In genomic region chr5:150431286-150431685, GRCm38 (mm10) we compare ENCODE assay signal across 11 mouse cellular contexts.
DNase-seq lines count a peak whose midpoint lies in the region; ATAC-seq and TF ChIP-seq lines count a peak whose summit lies in the region.
"Had no signal": no experiment of that assay in that cellular context is flagged by ENCODE, and none has a peak within 500 bp of the region (broad histone marks: within the 10 kb centered on the region; RNA-seq: fewer than 3 reads in every experiment).

No protein-coding gene starts in this region.

- H3K36me3 ChIP-seq in embryonic facial prominence, embryonic 11.5 days (replicated peaks; ENCODE audit: control insufficient read depth, insufficient read depth, low read depth, low read length), result no peaks in the 10 kb centered on the region
- H3K36me3 ChIP-seq in embryonic facial prominence, embryonic 10.5 days (replicated peaks), result peaks cover 12% of the 10 kb centered on the region; the same call in 1 of the 2 replicates
- 0 out of 2 replicates have a peak, but pooled peaks cover 13% of the 10 kb centered on the region for H3K36me3 ChIP-seq in lung, postnatal 0 days (ENCODE audit: insufficient read depth, low read length)
- peaks cover 21% of the 10 kb centered on the region for H3K36me3 ChIP-seq in splenic B cell, adult 2 months (ENCODE audit: control insufficient read depth, insufficient read depth, low read length, poor library complexity, severe bottlenecking)
- H3K36me3 ChIP-seq in forebrain, embryonic 11.5 days (ENCODE audit: control insufficient read depth, insufficient read depth, low read length), result no peaks in the 10 kb centered on the region
- H3K36me3 ChIP-seq: embryonic facial prominence, embryonic 12.5 days; limb, embryonic 12.5 days had no signal

- H3K4me3 ChIP-seq in embryonic facial prominence, embryonic 11.5 days (ENCODE audit: low read depth, low read length), result no peak overlapping the region
- H3K4me3 ChIP-seq in embryonic facial prominence, embryonic 10.5 days, result no peak overlapping the region
- H3K4me3 ChIP-seq in lung, postnatal 0 days (ENCODE audit: low read depth, low read length), result no peak overlapping the region
- H3K4me3 ChIP-seq in bone marrow macrophage, adult 2 months (ENCODE audit: insufficient read depth, low read length), result no peak overlapping the region
- H3K4me3 ChIP-seq in forebrain, embryonic 11.5 days (ENCODE audit: low read depth, low read length), result no peak overlapping the region
- H3K4me3 ChIP-seq: embryonic facial prominence, embryonic 12.5 days; limb, embryonic 12.5 days; neural tube, embryonic 13.5 days had no signal

- TF ChIP-seq POLR2A in bone marrow macrophage, adult 2 months (IDR thresholded peaks at IDR 0.05; ENCODE audit: borderline replicate concordance, low read depth, low read length), result no peak

- no peaks in the 10 kb centered on the region for H3K27me3 ChIP-seq in embryonic facial prominence, embryonic 11.5 days (ENCODE audit: control insufficient read depth, insufficient read depth, low read length)
- no peaks in the 10 kb centered on the region for H3K27me3 ChIP-seq in embryonic facial prominence, embryonic 10.5 days (replicated peaks; ENCODE audit: low read depth, poor library complexity, severe bottlenecking)
- no peaks in the 10 kb centered on the region for H3K27me3 ChIP-seq in lung, postnatal 0 days (replicated peaks; ENCODE audit: insufficient read depth, low read length)
- no peaks in the 10 kb centered on the region for H3K27me3 ChIP-seq in splenic B cell, adult 2 months (ENCODE audit: control insufficient read depth, insufficient read depth, low read length, poor library complexity, severe bottlenecking)
- no peaks in the 10 kb centered on the region for H3K27me3 ChIP-seq in forebrain, embryonic 11.5 days (ENCODE audit: control insufficient read depth, insufficient read depth, low read length)
- H3K27me3 ChIP-seq: embryonic facial prominence, embryonic 12.5 days; limb, embryonic 12.5 days; neural tube, embryonic 13.5 days had no signal

- no peaks in the 10 kb centered on the region for H3K4me1 ChIP-seq in embryonic facial prominence, embryonic 11.5 days (ENCODE audit: control insufficient read depth, insufficient read depth, low read length)
- peaks cover under 1% of the 10 kb centered on the region; the same call in 1 of the 2 replicates for H3K4me1 ChIP-seq in embryonic facial prominence, embryonic 10.5 days
- H3K4me1 ChIP-seq in lung, postnatal 0 days (ENCODE audit: insufficient read depth, low read depth, low read length), result no peaks in the 10 kb centered on the region
- no peaks in the 10 kb centered on the region for H3K4me1 ChIP-seq in bone marrow macrophage, adult 2 months (ENCODE audit: control insufficient read depth, insufficient read depth, low read length)
- H3K4me1 ChIP-seq in forebrain, embryonic 11.5 days (replicated peaks; ENCODE audit: control insufficient read depth, insufficient read depth, low read length), result no peaks in the 10 kb centered on the region
- H3K4me1 ChIP-seq: embryonic facial prominence, embryonic 12.5 days; limb, embryonic 12.5 days; neural tube, embryonic 13.5 days had no signal

- H3K9ac ChIP-seq in embryonic facial prominence, embryonic 11.5 days (replicated peaks; ENCODE audit: low read length), result no peak overlapping the region
- no peak overlapping the region for H3K9ac ChIP-seq in lung, postnatal 0 days (replicated peaks; ENCODE audit: low read depth)
- no peak overlapping the region for H3K9ac ChIP-seq in forebrain, embryonic 11.5 days (ENCODE audit: low read length)
- H3K9ac ChIP-seq: embryonic facial prominence, embryonic 12.5 days; limb, embryonic 12.5 days; neural tube, embryonic 13.5 days had no signal

- H3K27ac ChIP-seq in embryonic facial prominence, embryonic 11.5 days (replicated peaks; ENCODE audit: low read depth, low read length), result no peak overlapping the region
- no peak overlapping the region for H3K27ac ChIP-seq in embryonic facial prominence, embryonic 10.5 days (replicated peaks)
- no peak overlapping the region for H3K27ac ChIP-seq in lung, postnatal 0 days (ENCODE audit: low read length)
- no peak overlapping the region for H3K27ac ChIP-seq in bone marrow macrophage, adult 2 months (ENCODE audit: insufficient read depth, low read depth, low read length)
- H3K27ac ChIP-seq in forebrain, embryonic 11.5 days (ENCODE audit: low read depth, low read length), result no peak overlapping the region
- H3K27ac ChIP-seq: embryonic facial prominence, embryonic 12.5 days; limb, embryonic 12.5 days; neural tube, embryonic 13.5 days had no signal

- TF ChIP-seq EP300 in lung, postnatal 0 days (IDR thresholded peaks at IDR 0.05), result no peak

- TF ChIP-seq CTCF in lung, postnatal 0 days (IDR thresholded peaks at IDR 0.05), result peak; percentile 53
- peak; percentile 46; the same call in 1 of the 2 replicates for TF ChIP-seq CTCF in bone marrow macrophage, adult 2 months (IDR thresholded peaks at IDR 0.05; ENCODE audit: low read depth, low read length)

- H3K4me2 ChIP-seq in embryonic facial prominence, embryonic 11.5 days (ENCODE audit: low read depth, low read length), result no peak overlapping the region
- no peak overlapping the region for H3K4me2 ChIP-seq in lung, postnatal 0 days (replicated peaks; ENCODE audit: low read depth, low read length)
- no peak overlapping the region for H3K4me2 ChIP-seq in forebrain, embryonic 11.5 days (ENCODE audit: low read depth, low read length, severe bottlenecking)
- H3K4me2 ChIP-seq: embryonic facial prominence, embryonic 12.5 days; limb, embryonic 12.5 days; neural tube, embryonic 13.5 days had no signal

- 93% methylated on average over 7 of the region's 7 CpGs for WGBS in embryonic facial prominence, embryonic 11.5 days
- 91% methylated on average over 7 of the region's 7 CpGs for WGBS in embryonic facial prominence, embryonic 10.5 days
- WGBS in lung, postnatal 0 days, result 95% methylated on average over 7 of the region's 7 CpGs
- 97% methylated on average over 7 of the region's 7 CpGs for WGBS in forebrain, embryonic 11.5 days

- H3K9me3 ChIP-seq in embryonic facial prominence, embryonic 11.5 days (replicated peaks; ENCODE audit: control insufficient read depth, low read length), result no peaks in the 10 kb centered on the region
- peaks cover 8% of the 10 kb centered on the region; the same call in 1 of the 2 replicates for H3K9me3 ChIP-seq in embryonic facial prominence, embryonic 10.5 days
- no peaks in the 10 kb centered on the region for H3K9me3 ChIP-seq in lung, postnatal 0 days (ENCODE audit: low read length)
- peaks cover 3% of the 10 kb centered on the region; the same call in 1 of the 2 replicates for H3K9me3 ChIP-seq in forebrain, embryonic 11.5 days (ENCODE audit: control insufficient read depth, low read length)
- H3K9me3 ChIP-seq: embryonic facial prominence, embryonic 12.5 days; neural tube, embryonic 13.5 days had no signal

- no peak for ATAC-seq in embryonic facial prominence, embryonic 11.5 days (replicated peaks; ENCODE audit: insufficient number of reproducible peaks, low FRiP score, low TSS enrichment, low read depth)
- no peak for ATAC-seq in lung, postnatal 0 days
- ATAC-seq in forebrain, embryonic 11.5 days (replicated peaks; ENCODE audit: low FRiP score), result no peak

- DNase-seq in embryonic facial prominence, embryonic 11.5 days (ENCODE audit: low spot score), result peak; percentile 26
- no peak for DNase-seq in embryonic facial prominence, embryonic 10.5 days (ENCODE audit: low spot score)
- no peak for DNase-seq in lung, postnatal 0 days (ENCODE audit: low spot score)
- no peak for DNase-seq in lung, postnatal 25 days (ENCODE audit: low spot score)
- DNase-seq in splenic B cell, adult 2 months (ENCODE audit: low read depth, low spot score), result peak; percentile 46
- DNase-seq in layer of hippocampus, adult 9-11 months, result no peak
- DNase-seq in forebrain, embryonic 11.5 days (ENCODE audit: low spot score), result no peak

Comparison
In these comparisons a context has a peak if more than half of its experiments do, and no peak if none do; other contexts are left out.
1. DNase-seq: peak in embryonic facial prominence, embryonic 11.5 days (single experiment) and splenic B cell, adult 2 months (single experiment); none in embryonic facial prominence, embryonic 10.5 days (single experiment), lung, postnatal 0 days (single experiment), lung, postnatal 25 days (single experiment), layer of hippocampus, adult 9-11 months (single experiment) and forebrain, embryonic 11.5 days (single experiment).